Mouse (Mus musculus) cerebellum, adult 9-10 months (tissue): ENCODE measurements around the gene Pde4a.
A peak's percentile ranks its signal among the peaks of the same experiment; 100 is the strongest.

Source experiments
- DNase-seq: peaks from one replicate; pipeline ENCODE4 v3.0.0; 2022

Gene Pde4a

DNA sequence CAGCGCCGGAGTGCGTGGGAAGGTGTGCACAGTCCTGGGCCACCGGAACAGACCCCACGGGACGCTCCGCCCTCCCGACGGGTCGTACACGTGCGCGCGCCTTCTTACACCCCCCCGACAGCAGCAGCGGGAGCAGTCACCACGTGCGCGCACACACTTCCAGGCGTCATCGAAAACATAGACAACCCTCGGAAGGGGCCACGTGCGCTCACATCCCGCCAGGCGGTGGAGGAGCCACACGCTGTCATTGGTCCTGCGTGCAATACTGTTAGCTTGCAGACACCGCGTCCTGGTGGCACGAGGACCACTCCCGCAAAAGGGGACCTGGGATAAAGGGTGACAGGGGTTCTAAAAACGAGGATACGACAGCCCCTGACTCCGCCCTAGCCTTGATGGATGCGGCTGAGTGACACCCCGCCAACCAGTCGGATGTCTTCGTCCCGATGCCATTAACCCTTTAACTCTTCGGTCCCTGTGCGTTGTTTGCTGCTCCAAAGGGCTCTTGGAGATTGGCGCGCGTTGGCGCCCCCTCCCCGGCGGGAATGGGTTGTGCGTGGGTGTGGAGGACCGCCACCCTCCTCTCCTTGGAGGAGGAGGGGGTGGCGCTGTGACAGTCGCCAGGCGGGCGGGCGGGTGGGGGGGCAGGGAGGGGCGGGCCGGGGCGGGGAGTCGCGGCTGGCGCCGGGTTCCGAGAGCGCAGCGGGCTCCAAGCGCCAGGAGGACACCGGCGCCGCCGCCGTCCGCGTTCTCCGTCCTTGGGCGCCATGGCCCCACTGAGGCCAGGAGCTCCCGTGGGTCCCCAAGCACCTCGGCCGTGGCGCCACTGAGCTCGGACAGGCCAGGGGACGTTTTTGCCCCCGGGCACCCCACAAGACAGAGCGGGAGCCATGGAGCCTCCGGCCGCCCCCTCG, at the start of gene Pde4a:
Gene Pde4a, plus strand, starts transcription at position 674 of the 911 bp plus-strand sequence.
- DNase-seq = no peak

DNA sequence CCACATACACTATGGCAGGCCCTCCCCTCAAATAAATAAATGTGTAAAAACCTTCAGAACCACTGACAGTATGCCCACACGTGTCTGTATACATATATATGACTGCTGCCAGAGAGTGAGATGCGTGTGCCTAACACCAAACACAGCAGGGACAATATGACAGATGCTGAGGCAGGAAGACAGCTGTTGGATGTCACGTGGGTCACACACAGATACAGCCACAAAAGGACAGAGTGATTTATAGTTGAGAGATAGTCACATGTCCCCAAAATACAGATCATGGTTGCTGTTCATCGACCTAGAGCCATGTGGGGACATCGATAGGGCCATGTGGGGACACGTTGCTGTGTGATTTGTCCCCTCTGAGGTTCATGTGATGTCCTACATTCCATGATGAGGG, 48.4 kb upstream of the Pde4a start:
- no peak for DNase-seq

DNA sequence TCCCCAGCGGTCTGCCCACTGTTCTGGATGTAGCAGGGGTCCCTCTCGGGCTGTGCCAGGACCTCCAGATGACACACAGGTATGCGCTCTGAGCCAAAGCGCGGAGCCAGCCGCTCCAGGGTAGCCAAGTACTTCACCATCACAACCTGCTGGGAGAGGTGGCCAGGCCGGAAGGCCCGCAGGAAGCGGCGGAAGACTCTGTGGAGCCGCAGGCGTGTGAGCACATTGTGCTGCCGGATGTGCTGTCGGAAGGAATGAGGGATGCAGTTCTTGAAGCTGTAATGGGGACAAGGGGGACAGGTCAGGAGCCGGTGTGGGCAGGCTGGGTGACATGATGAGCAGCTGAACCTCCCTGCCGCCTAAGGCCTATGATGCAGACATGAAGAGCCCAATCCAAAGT, 44.0 kb upstream of the Pde4a start:
- DNase-seq = no peak

DNA sequence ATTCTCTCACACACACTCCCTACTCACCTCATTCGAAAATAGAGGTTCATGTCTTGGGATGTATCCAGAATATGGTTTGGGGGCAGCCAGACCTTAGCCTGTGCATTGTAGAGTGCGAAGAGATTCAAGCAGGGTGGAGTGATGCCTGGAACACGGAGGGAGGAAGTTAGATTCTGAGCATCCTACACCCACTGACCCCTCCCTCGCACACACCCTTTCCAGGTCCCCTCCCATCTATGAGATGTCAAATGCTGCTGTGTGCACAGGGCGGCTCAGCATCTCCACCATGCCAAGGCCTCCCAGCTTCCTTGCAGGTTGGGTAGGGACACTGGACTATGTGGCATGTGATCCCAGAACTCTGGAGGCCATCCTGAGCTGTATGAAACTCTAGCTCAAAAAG, 40.7 kb upstream of the Pde4a start:
- DNase-seq = no peak

DNA sequence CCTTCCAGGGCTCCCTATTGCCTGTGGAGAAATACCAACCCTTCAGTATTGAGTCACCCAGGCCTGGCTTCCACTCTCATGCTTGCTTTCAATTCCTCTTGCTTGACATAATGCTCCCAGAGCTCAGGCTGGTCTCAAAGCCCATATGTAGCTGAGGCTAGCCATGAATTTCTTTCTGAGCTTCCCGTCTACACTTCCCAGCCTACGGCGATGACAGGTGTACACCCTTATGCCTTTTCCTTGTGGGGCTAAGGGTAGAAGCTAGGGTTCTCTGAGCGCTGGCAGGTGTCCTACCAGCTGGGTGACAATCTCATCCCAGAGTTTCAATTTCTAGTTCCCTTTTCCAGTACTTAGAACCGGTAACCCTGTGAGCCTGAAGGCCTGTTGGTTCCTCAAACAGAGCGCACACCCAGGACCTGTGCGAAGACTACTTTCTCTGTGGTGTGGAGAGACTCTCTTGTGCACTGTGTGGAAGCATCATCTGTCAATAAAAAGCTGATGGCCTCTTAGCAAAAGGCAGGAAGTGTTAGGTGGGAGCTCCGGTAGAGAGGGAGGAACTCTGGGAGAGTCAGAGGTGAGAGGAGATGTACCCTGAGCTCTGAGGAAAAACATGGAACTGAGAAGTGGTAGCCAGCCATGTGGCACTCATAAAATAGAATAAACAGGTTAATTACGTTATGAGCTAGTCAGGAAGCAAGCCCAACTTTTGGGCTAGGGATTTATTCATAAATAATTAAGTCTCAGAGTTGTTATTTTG, 39.8 kb upstream of the Pde4a start:
- no peak for DNase-seq

DNA sequence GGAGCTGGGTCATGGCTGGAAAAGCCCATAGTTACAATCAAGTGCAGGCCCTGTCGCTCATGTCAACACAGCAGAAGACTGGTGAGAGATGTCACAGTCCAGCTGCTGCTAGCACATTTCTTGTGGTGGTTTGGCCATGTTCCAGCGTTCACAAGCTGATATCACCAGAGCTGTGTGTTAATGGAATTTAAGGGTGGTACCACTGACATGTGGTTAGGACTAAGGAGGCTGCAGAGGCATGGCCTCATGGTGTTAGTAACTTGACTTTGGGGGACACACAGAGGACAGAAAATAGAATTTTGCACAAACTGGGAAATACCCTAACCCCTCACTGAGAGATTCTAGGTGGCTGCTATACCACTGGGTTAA, 39.3 kb upstream of the Pde4a start:
- no peak for DNase-seq

DNA sequence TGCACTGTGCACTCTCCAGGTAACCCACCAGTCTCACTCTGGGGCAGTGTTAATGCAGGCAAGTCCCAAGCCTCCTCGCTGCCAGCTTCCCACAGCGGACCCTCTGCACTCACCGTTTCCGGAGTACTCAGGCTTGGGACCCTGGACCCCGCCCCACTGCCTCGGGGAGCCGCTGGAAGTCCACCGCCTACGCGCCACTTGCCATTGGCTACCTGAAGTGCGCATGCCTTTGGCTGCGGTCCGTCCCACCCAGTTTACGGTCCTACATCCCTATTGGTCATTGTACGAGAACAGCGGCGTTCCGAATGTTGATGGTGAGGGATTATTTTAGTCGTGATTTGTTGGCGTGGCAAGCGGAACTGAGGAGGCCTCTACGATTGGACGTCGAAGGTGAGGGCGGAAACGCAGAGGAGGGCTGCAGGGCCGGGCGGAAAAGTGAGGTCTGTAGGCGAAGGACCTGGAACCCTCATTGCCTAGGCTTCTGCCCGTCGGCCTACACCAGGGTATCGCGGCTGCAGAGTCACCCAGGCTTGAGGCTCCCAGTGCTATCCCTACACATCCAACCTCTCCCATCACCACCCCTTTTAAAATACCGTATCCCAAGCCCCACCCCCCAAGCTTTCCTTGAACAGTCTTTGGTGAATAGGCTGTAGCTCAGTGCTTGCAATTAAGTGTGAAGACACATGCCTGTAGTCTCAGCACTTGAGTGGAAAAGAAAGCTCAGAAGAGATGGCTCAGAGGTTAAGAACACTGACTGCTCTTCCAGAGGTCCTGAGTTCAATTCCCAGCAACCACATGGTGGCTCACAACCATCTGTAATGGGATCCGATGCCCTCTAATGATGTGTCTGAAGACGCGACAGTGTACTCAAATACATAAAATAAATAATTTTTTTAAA, 34.2 kb upstream of the Pde4a start, which contains the start of gene Tyk2:
Gene Tyk2, minus strand, starts transcription at position 185 of the 898 bp plus-strand sequence.
- peak; percentile 96 for DNase-seq

DNA sequence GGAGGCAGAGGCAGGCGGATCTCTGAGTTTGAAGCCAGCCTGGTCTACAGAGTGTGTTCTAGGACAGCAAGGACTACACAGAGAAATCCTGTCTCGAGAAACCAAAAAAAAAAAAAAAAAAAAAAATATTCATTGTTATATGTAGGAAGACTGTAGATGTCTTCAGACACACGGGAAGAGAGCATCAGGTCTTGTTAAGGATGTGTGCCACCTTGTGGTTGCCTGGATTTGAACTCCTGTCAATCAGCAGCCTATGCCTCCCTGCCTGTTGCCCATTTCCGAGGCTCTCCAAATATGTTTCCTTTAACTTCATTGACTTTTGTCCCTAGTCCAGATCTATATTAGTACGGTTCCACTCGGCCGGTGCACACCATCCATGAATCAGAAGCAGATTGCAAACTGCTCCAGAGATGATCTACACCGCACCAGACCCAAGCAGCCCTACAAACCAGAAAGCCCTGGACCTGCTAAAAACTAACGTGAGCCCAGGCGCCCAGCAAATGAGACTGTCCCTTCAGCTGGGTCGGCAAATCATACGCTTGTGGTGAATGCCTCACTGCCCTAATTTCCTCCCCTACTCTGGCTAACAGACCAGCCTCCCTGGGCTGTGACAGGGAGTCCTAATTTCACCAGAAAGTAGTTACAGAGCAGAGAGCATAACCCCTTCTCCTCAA, 33.3 kb upstream of the Pde4a start:
- no peak for DNase-seq

DNA sequence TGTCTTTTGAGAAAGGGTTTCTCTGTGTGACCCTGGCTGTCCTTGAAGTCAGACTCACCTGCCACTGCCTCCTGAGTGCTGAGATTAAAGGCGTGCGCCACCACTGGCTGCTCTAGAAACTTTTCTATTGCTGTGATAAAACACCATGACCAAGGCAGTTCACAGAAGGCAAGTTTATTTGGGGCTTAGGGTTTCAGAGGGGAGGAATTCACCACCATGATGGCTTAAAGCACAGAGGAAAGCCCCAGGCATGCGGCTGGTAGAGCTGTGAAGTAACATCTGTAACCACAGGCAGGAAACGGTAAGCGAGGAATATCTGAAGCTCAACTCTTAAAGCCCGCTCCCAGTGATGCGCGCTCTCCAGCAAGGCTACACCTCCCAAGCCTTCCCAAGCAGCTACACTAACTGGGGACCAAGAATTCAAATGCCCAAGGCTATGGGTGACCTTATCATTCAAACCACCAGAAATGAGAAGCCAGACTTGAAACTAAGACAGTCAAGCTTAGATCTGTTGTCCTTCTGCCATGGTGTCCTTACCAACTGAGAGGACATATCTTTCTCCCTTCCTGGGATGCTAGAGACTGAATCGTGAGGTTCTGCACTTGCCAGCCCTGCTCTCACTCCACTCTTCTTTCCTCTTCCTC, 32.3 kb upstream of the Pde4a start:
- no peak for DNase-seq

DNA sequence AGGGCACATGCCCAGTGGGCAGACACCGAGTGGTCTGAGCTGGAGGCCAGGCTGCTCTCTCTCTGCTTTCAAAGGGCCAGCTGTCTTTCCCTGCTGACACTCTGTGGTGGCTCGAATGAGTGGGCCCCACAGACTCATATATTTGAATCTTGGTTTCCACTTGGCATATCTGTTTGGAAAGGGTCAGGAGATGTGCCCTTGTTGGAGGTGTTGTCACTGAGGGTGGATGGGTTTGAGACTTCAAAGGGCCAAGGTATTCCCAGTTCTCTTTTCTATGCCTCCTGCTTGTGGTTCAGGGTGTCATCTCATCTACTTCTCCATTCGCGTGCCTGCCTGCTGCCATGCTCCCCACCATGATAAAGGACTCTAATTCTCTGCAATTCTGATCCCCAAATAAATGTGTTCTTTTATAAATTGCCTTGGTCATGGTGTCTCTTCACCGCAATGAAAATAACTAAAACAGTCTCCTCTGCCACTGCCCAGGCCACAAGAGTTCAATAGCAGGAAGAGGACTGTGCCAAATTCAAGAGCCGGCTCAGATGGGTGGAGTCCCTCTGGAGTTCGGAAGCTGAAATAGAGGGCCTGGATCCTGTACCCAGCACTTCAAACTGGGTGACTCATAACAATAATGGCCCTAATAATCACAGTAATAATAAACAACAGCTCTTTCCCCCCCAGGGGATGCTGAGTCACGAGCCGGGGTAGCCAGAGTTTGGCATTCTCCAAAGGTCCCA, 30.8 kb upstream of the Pde4a start:
- DNase-seq = no peak

DNA sequence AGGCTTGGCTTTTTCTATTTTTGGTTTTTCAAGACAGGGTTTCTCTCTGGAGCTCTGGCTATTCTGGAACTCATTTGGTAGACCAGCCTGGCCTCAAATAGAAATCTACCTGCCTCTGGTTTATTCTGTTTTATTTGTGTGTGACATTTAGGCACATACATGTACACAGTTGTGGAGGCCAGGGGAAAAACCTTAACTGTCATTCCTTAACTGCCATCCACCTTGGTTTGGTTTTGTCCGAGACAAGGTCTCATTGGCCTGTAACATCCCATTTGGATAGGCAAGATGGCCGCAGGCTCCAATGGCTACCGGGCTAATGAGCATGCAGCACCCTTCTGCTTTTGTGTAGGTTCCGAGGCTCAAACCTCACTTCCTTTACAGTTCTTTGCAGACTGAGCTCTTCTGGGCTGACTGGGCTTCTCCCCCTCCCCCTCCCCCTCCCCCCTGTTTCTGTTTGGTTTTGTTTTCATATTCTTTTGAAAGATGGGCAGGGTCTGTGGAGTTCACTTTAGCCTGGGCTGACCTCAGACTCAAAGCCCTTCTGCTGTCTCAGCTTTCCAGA, 30.1 kb upstream of the Pde4a start:
- DNase-seq = no peak

DNA sequence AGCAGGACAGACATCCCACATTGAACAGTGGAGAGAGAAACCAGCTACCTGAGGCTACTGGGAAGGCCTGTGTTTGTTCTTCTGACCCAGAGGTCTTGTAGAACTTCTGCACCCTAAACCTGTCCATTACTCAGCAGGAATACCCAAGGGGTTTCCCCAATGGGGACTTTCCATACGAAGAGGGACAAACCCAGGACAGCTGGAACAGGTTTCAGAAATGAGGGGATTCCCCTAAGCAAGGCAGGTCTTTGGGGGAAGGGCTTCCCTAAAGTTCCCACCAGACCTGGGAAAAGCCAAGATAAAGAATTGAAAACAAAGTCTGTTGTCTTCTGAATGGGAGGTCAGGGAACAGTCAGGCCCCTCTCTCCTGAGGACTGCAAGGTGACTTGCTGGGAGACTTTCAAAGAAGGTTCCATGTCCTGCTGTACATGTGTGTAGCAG, 29.6 kb upstream of the Pde4a start:
- DNase-seq = no peak

DNA sequence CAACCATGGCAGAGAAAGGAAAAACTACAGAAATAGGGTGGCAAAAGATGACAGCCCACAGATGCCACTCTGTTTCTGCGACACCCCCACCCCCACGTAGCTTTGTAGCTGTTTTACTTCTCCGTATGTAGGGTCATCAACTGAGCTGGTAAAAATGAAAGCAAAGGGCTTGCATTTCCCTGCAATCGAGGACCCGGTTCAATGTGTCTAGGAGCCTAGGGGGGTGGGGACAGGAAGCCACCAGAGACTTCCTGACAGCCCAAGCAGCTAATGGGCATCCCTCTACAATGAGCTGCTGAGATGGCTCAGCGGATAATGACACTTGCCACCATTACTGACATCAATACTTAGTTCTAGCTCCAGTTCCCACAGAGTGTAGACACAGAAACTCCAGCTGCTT, 29.1 kb upstream of the Pde4a start:
- DNase-seq = no peak

DNA sequence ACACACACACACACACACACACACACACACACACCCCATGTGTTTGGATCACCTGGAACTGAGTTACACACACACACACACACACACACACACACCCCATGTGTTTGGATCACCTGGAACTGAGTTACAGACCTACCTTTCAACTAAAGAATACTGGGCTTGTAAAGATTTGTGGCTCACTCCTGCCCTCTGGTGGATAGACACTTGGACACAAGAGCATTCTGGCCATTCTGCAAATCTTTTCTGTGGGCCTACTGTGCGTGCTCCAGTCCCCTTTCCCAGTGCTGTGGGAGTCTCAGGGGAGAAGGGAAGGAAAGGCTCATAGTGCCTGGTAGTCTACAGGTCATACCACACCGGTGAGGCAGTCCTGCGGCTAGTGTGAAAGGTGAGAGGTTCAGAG, 28.3 kb upstream of the Pde4a start:
- peak; percentile 64 for DNase-seq

DNA sequence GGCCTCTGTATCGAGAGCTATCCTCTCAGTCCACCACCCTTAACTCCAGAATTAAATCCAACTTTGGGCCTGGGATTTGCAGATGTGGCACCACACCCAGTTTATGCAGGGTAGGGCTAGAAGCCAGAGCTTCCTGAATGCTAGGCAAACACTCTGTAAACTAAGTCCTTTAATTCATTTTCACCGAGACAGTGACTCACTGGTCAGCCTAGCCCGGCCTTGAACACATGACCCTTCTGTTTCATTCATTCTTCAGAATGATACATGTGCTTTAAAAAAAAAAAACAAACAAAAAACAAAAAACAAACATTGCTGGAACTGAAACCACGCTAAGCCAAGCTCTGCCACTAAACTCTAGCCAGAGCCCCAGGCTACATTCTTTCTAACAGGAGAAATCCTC, 27.1 kb upstream of the Pde4a start:
- DNase-seq = no peak

DNA sequence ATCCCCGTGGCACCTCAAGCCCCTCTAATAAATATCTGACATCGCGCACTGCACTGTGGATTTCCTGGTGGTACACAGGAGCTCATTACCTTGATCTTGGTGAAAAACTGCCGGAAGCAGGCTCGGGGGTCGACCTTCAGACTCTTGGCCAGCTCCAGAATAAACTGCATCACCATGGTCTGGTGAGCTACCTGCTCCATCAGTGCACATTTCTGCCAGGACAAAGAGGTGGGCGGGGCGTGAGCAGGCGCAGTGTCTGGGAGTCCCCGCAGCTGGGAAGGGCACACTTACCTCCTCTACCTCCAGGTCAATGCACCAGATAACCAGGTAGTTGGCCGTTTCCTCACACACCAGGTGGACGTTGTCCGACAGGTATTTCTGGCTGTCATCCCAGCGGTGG, 23.6 kb upstream of the Pde4a start:
- DNase-seq = no peak

DNA sequence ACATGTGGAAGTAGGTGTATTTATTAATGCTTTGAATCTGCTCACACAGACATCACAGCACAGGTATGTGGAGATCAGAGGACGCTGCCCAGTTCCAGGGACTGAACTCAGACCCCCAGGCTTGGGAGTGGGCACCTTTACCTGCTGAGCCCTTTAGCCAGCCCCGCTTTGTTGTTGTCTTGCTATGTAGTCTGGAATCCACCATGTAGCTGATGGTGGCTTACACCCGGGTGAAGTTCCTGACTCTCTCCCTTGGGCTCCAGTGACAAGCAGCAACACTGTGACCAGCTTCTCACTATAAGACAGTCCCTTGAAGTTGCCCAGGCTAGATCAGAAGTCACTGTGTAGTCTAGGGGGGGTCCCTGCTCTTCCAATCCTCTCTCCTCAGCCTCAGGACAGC, 21.2 kb upstream of the Pde4a start:
- DNase-seq = no peak

DNA sequence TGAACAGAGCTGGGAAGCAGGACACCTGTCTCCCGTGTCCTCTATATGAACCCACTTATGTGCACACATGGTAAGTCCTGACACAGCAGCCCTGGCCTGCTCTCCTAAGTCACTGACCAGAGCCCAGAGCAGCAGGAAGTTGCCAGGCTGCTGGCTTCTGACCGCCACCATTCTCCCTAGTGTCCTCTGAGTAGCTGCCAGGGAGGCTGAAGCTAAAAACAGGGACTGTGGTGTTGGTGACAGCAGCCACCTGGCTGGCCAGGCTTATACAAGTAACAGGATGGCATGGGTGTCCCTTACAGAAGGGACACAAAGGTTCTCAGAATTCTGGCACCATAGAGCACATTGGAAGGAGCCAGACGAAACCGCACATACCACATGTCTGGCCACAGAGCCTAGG, 20.1 kb upstream of the Pde4a start:
- DNase-seq = no peak

DNA sequence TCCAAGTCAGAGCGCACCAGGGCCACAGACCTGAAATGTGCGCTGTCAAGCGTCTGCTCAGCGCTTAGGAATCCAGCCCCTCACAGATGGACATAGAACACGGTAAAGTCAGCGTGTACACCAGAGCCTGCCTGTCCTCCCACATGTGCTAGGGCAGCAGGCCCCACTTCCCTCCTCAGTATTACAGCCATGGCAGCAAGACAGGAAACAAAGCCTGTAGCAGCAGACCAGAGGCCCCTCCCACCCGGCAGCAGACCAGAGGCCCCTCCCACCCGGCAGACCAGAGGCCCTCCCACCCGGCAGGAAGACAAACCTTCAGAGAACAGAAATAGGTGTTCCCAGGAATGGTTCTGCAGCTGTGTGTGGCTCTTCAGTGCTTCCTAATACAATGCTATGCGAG, 18.8 kb upstream of the Pde4a start:
- DNase-seq = no peak

DNA sequence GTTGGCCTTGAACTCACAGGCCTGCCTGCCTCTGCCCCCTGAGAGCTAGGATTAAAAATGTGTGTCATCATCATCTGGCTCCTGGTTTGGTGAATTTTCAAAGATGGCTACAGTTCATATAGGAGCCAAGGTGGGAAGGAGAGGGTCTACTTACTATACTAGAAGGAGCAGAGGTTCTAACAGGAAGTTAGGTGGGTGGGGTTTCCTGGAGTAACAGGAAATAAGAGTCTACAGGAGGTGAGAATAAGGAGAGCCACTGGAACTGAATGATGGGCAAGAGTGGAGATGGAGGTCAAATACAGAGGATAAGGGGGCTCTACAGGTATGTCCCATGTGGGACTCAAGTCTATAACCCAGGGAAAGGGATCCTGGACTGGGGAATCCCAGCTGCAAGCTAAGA, 17.1 kb upstream of the Pde4a start:
- no peak for DNase-seq

DNA sequence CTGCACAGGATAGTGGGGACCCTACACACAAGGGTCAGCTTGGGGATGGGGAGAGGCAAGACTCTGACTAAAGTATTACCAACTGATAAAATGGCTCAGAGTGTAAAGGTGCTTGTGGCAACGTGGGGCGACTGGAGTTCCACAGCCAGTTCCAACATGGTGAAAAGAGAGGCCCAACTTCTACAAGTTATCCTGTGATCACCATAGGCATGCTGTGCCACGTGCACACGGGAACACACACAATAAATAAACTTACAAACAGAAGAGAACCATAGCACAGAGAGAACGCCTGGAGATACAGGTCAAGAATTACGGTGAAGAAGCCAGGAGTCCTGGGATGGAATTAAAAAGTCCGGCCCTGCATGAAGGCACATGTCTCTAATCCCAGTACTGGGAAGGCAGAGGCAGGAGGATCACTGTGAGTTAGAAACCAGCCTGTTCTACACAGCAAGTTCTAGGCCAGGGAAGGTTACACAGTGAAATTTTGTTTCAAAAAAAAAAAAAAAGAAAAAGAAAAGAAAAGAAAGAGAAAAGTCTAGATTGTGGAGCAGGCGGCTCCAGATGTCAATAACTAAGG, 16.3 kb upstream of the Pde4a start:
- DNase-seq = no peak
